Mouse (Mus musculus): ENCODE data around the gene Hebp1. TPM values are rescaled to one million over a fixed set of nuclear protein-coding genes. Genes with fewer than 3 reads are reported as not detected.
A peak's percentile ranks its signal among the peaks of the same experiment; 100 is the strongest.

Hebp1 gene
- polyA plus RNA-seq, 1 experiment from 2014 or later, result 2.7 TPM

DNA sequence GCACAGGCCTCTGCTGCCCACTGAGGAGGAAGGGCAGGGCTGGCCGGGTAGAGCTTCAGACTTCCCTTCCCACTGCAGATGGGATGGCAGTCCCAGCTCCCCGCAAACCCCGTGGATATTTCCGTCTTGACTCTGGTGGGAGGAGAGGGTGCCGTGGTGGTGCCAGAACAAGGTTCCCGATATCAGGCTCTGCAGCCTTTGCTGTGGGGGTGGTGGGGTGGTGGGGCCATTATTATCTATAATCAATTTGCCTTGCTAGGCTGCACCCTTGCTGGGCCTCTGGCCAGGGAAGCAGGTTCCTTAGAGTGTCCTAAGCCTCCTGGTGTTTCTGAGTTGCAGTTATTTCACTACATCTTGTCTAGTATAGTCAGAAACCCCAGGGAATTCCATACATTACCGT lies 13.3 kb upstream of the Hebp1 start:
- DNase-seq, result no peak
- Histone ChIP-seq H3K4me3 (ENCODE audit: low read depth, low read length) (no peak overlapping the region), H3K9me3 (ENCODE audit: low read depth, low read length) (no peaks in the 10 kb centered on the region), H3K4me1 (ENCODE audit: insufficient read depth) (no peaks in the 10 kb centered on the region), H3K36me3 (ENCODE audit: insufficient read depth) (no peaks in the 10 kb centered on the region), H3K4me2 (no peak overlapping the region), H3K27me3 (ENCODE audit: insufficient read depth, low read length) (no peaks in the 10 kb centered on the region), H3K9ac (no peak overlapping the region), H3K27ac (ENCODE audit: low read depth) (no peak overlapping the region)
- no peak for TF ChIP-seq CTCF (IDR thresholded peaks at IDR 0.05; ENCODE audit: low read depth)
- no peak for ATAC-seq (ENCODE audit: insufficient read depth)
- WGBS, result 67% methylated on average over 7 of the region's 7 CpGs

GRCm38 (mm10) chr6:135206909-135207308 lies 9.1 kb upstream of the Hebp1 start:
- Histone ChIP-seq H3K9me3 (ENCODE audit: low read depth, low read length) (no peaks in the 10 kb centered on the region), H3K27me3 (ENCODE audit: insufficient read depth, low read length) (no peaks in the 10 kb centered on the region), H3K4me3 (ENCODE audit: low read depth, low read length) (no peak overlapping the region), H3K4me1 (ENCODE audit: insufficient read depth) (no peaks in the 10 kb centered on the region), H3K9ac (no peak overlapping the region), H3K27ac (ENCODE audit: low read depth) (no peak overlapping the region), H3K4me2 (no peak overlapping the region), H3K36me3 (ENCODE audit: insufficient read depth) (no peaks in the 10 kb centered on the region)
- no peak for TF ChIP-seq CTCF (IDR thresholded peaks at IDR 0.05; ENCODE audit: low read depth)
- DNase-seq, result no peak
- 75% methylated on average over 8 of the region's 8 CpGs for WGBS
- ATAC-seq (ENCODE audit: insufficient read depth), result no peak

GRCm38 (mm10) chr6:135205802-135206201 lies 8.0 kb upstream of the Hebp1 start:
- Histone ChIP-seq H3K4me2 (no peak overlapping the region), H3K27me3 (ENCODE audit: insufficient read depth, low read length) (no peaks in the 10 kb centered on the region), H3K4me1 (ENCODE audit: insufficient read depth) (no peaks in the 10 kb centered on the region), H3K36me3 (ENCODE audit: insufficient read depth) (no peaks in the 10 kb centered on the region), H3K27ac (ENCODE audit: low read depth) (no peak overlapping the region), H3K9me3 (ENCODE audit: low read depth, low read length) (no peaks in the 10 kb centered on the region), H3K9ac (no peak overlapping the region), H3K4me3 (ENCODE audit: low read depth, low read length) (no peak overlapping the region)
- WGBS, result 73% methylated on average over 4 of the region's 4 CpGs
- no peak for ATAC-seq (ENCODE audit: insufficient read depth)
- no peak for DNase-seq
- TF ChIP-seq CTCF (IDR thresholded peaks at IDR 0.05; ENCODE audit: low read depth), result no peak

DNA sequence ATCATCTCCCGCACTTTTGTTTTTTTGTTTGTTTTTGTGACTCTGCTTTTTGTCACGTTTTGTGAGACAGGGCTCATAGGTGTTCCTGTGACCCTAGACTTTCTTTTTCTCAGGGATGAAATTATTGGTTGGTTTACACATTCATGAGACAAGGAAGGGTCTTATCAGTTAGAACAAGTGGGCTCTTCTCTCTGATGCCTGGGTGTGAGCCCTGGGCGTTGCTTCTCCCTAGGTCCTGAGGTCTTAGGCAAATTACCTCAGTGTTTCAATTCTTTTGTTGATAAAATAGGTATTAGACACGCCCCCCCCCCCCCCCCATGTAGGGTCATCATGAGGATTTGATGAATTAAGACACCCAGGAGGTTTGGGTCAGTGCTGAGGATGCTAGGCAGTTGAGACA lies 7.0 kb upstream of the Hebp1 start:
- no peak for TF ChIP-seq CTCF (IDR thresholded peaks at IDR 0.05; ENCODE audit: low read depth)
- Histone ChIP-seq H3K36me3 (ENCODE audit: insufficient read depth) (no peaks in the 10 kb centered on the region), H3K4me3 (ENCODE audit: low read depth, low read length) (no peak overlapping the region), H3K4me1 (ENCODE audit: insufficient read depth) (no peaks in the 10 kb centered on the region), H3K9ac (no peak overlapping the region), H3K27me3 (ENCODE audit: insufficient read depth, low read length) (no peaks in the 10 kb centered on the region), H3K27ac (ENCODE audit: low read depth) (no peak overlapping the region), H3K4me2 (no peak overlapping the region), H3K9me3 (ENCODE audit: low read depth, low read length) (no peaks in the 10 kb centered on the region)
- no peak for ATAC-seq (ENCODE audit: insufficient read depth)
- DNase-seq, result no peak
- 61% methylated on average over 4 of the region's 4 CpGs for WGBS

DNA sequence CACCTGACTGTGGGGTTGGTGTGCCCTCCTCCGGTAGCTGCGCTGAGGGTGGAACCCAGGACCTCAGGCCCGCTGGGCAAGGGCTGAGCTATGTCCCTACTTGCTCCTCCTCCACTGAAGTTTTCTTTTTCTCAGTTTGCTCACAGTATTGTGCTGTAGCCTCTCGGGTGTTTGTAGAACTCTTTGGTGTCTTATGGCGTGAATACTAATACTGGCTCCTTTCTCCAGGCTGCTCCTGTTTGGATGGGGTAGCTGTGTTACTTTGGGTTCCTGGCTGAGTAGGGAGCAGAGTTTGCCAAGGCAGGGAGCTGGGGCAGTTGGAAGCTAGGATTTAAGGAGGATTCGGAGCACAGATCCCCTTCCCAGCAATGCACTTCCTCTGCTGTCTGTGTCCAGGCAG lies 5.9 kb upstream of the Hebp1 start:
- TF ChIP-seq CTCF (IDR thresholded peaks at IDR 0.05; ENCODE audit: low read depth), result no peak
- no peak for ATAC-seq (ENCODE audit: insufficient read depth)

GRCm38 (mm10) chr6:135202668-135203067 lies 4.8 kb upstream of the Hebp1 start:
- H3K9me3 ChIP-seq (ENCODE audit: low read depth, low read length), result no peaks in the 10 kb centered on the region
- H3K4me3 ChIP-seq (ENCODE audit: low read depth, low read length), result no peak overlapping the region
- H3K36me3 ChIP-seq (ENCODE audit: insufficient read depth), result no peaks in the 10 kb centered on the region
- 0 out of 2 replicates have a peak, but pooled peaks cover 2% of the 10 kb centered on the region for H3K4me1 ChIP-seq (ENCODE audit: insufficient read depth)
- H3K9ac ChIP-seq, result no peak overlapping the region
- 88% methylated on average over 6 of the region's 6 CpGs for WGBS
- no peak for TF ChIP-seq CTCF (IDR thresholded peaks at IDR 0.05; ENCODE audit: low read depth)
- no peak overlapping the region for H3K27ac ChIP-seq (ENCODE audit: low read depth)
- DNase-seq, result no peak
- ATAC-seq (ENCODE audit: insufficient read depth), result no peak
- no peaks in the 10 kb centered on the region for H3K27me3 ChIP-seq (ENCODE audit: insufficient read depth, low read length)
- H3K4me2 ChIP-seq, result no peak overlapping the region

More for the DNA sequence above, 5.9 kb upstream of the Hebp1 start:
- Histone ChIP-seq H3K36me3 (ENCODE audit: insufficient read depth) (no peaks in the 10 kb centered on the region), H3K27me3 (ENCODE audit: insufficient read depth, low read length) (no peaks in the 10 kb centered on the region), H3K4me1 (ENCODE audit: insufficient read depth) (no peaks in the 10 kb centered on the region), H3K9ac (no peak overlapping the region), H3K27ac (ENCODE audit: low read depth) (no peak overlapping the region), H3K4me2 (no peak overlapping the region), H3K4me3 (ENCODE audit: low read depth, low read length) (no peak overlapping the region), H3K9me3 (ENCODE audit: low read depth, low read length) (no peaks in the 10 kb centered on the region)
- WGBS, result 57% methylated on average over 6 of the region's 6 CpGs
- no peak for DNase-seq

DNA sequence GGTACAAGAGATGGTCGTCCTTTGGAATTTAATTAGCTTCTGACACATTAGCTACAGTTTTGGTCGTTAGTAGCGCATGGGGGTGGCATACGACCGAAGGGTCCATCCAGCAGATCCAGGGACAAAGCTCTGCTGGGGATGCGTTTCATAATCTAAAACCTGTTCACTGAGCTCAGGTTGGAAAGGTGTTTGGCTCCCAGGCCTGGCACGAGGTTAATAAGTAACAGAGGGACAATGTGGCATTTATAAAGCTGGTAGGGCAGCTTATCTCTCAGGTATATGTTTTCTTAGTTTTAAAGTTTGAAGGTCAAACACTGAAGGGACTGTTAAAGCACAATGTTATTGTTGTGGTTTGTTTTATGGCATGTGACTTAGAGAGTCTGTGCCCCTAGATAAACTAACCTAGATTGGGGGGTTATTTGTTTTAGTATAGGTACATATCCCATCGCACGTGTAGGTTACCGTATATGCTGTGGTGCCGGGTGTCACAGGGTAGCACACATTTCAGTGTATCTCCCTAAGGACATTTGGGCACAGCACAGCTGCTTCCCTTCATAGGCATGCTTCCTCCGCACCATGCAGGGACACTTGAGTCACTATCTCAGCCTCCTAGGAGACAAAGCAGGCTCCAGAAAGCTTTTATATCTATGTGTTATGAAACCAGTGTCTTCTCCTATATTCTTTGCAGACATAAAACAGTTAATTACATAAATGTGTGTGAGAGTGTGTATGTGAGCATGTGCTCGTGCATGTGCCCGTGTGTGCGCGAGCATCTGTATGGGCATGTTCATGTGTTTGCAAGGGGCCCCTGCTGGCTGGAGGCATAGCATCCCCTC lies 2.5 kb upstream of the Hebp1 start:
- Histone ChIP-seq H3K9me3 (ENCODE audit: low read depth, low read length) (no peaks in the 10 kb centered on the region), H3K36me3 (ENCODE audit: insufficient read depth) (no peaks in the 10 kb centered on the region), H3K27ac (ENCODE audit: low read depth) (no peak overlapping the region), H3K4me2 (no peak overlapping the region), H3K27me3 (ENCODE audit: insufficient read depth, low read length) (no peaks in the 10 kb centered on the region), H3K4me1 (ENCODE audit: insufficient read depth) (0 out of 2 replicates have a peak, but pooled peaks cover 2% of the 10 kb centered on the region), H3K4me3 (ENCODE audit: low read depth, low read length) (no peak overlapping the region), H3K9ac (no peak overlapping the region)
- no peak for TF ChIP-seq CTCF (IDR thresholded peaks at IDR 0.05; ENCODE audit: low read depth)
- DNase-seq (peak; percentile 52), ATAC-seq (ENCODE audit: insufficient read depth) (no peak)
- 68% methylated on average over 16 of the region's 16 CpGs for WGBS
